Mouse (Mus musculus): ENCODE data around the gene Cdhr5. TPM values are rescaled to one million over a fixed set of nuclear protein-coding genes. Genes with fewer than 3 reads are reported as not detected.

Cdhr5 gene
- total RNA-seq (2021): not detected
- long read RNA-seq, experiment 1: 0 reads
- long read RNA-seq, experiment 2: 0 reads

DNA sequence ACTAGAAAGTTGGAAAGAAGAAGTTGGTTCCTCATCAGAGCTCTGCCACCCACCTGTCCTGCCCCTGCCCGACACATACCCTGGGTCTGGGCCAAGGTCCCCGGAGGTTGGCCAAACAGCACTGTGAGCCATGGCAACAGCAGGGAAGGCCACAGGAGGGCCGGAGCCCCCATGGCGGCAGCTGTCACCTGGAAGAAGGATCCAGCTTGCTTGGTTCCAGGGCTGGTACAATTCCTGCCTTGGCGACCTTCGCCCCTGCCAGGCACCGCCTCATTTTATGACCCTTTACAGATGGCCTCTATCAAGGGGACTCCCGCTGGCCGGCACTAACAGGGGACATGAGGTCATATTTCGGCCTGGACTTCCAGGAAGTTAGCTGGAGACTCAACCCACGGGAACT, at the start of gene Cdhr5:
Gene Cdhr5, minus strand, starts transcription at position 241 of the 400 bp plus-strand sequence.
- H3K27ac ChIP-seq: no peak within 1 kb of the TSS
- intact Hi-C loops (cut with DNase I): no loop called here
- no peak for TF ChIP-seq CTCF (IDR thresholded peaks at IDR 0.05)
- DNase-seq (ENCODE audit: extremely low spot score in 1 of 2, low spot score in 2 of 2): no peak
- no peak within 1 kb of the TSS for H3K4me3 ChIP-seq

DNA sequence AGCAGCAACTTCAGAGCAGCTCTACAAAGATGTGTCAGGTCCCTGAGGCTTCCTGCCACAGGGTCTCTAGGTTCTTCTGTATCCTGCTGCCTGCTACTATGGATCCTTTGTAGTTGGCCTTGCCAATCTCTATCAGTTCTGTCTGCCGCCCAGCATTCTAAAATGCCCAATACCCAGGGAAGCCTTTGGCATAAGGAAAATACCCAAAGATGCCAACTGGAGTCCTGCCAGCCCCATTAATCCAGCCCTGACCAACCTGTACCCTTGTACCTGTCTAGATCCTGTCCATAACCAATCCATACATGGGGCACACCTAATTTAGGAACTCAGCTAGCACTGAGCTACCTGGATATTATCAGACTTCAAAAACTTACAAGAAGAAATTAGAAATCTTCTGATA, 48.1 kb upstream of the Cdhr5 start:
- intact Hi-C loops (cut with DNase I): loop anchor here (5.0 kb wide), 1 partner anchor 68 kb away; the partner anchor contains the start of gene Taldo1
- no peak overlapping the region for H3K4me3 ChIP-seq
- DNase-seq (ENCODE audit: extremely low spot score in 1 of 2, low spot score in 2 of 2): no peak
- H3K27ac ChIP-seq: no peak overlapping the region
- no peak for TF ChIP-seq CTCF (IDR thresholded peaks at IDR 0.05)

- H3K4me3 ChIP-seq: no peak overlapping the region
- intact Hi-C loops (cut with DNase I): loop anchor here (5.0 kb wide), 1 partner anchor 72 kb away; no protein-coding TSS in a partner anchor
- TF ChIP-seq CTCF (IDR thresholded peaks at IDR 0.05): no peak
- DNase-seq (ENCODE audit: extremely low spot score in 1 of 2, low spot score in 2 of 2): no peak
- H3K27ac ChIP-seq: no peak overlapping the region
Measured at GRCm38 (mm10) chr7:141319446-141319845, 42.9 kb upstream of the Cdhr5 start.

- no peak for TF ChIP-seq CTCF (IDR thresholded peaks at IDR 0.05)
- no peak overlapping the region for H3K27ac ChIP-seq
- no peak overlapping the region for H3K4me3 ChIP-seq
- intact Hi-C loops (cut with DNase I): loop anchor here (5.0 kb wide), 1 partner anchor 70 kb away; no protein-coding TSS in a partner anchor
- DNase-seq (ENCODE audit: extremely low spot score in 1 of 2, low spot score in 2 of 2): no peak
Measured at GRCm38 (mm10) chr7:141317619-141318132, 41.1 kb upstream of the Cdhr5 start.

DNA sequence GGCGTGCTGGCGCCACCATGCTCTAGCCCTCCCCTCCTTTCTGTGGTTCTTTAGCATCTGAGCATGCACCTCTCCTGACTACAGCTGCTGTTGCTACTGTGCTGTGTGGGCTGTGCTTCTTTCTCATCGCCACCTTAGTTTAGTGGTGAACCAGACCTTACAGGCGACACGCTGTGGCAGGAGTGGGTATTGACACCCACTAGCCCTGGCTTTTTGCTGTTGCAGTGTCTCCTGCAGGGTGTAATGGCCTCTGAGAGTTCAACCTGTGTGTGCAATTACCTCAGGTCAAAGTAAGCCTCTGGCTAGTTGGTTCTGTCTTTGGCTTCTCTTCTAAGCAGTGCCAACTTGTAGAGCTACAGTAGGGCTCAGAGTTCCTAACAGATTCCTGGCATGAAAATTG, 39.4 kb upstream of the Cdhr5 start:
- Histone ChIP-seq H3K4me3 (no peak overlapping the region), H3K27ac (no peak overlapping the region)
- TF ChIP-seq CTCF (IDR thresholded peaks at IDR 0.05): peak; percentile 61
- intact Hi-C loops (cut with DNase I): loop anchor here (5.0 kb wide), 1 partner anchor 69 kb away; no protein-coding TSS in a partner anchor
- DNase-seq (ENCODE audit: extremely low spot score in 1 of 2, low spot score in 2 of 2): peak; percentile 43 to 49

DNA sequence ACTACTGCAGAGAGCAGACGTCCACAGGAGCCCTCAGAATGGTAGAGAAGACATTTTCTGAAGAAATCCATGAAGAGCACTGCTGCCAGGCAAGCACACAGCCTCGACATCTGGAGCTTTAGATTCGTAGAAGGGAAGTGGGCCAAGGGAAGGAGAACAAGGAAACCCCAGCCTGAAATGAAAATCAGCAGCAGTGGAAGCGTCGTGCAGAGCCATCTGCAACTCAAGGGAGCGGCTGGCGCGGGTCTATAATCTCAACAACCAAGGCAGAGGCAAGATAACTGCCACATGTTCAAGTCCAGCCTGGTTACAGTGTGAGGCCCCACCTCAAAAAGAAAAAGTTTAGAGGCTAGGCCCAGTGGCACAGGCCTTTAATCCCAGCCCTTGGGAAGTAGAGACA, 38.5 kb upstream of the Cdhr5 start:
- no peak for TF ChIP-seq CTCF (IDR thresholded peaks at IDR 0.05)
- DNase-seq (ENCODE audit: extremely low spot score in 1 of 2, low spot score in 2 of 2): no peak
- Histone ChIP-seq H3K4me3 (no peak overlapping the region), H3K27ac (no peak overlapping the region)
- intact Hi-C loops (cut with DNase I): loop anchor here (5.0 kb wide), 1 partner anchor 68 kb away; no protein-coding TSS in a partner anchor

DNA sequence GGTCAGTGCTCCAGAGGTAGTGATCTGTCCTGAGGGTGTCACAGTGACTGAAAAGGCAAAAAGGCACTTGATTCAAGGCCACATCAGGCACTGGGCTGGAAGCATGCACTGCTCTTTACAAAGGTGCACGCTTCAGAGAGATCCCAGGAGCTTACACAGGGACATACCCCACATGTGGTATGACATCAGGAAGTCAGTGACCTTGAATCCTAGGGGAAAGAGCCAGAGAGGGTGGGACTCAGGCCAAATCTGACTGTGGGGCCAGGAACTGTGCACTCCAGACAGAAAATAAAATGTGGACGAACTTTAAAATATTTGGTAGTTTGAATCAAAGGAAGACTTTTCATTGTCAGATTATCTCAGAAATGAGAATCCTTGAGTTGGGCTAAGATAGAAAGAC, 37.8 kb upstream of the Cdhr5 start:
- intact Hi-C loops (cut with DNase I): no loop called here

GRCm38 (mm10) chr7:141304537-141304936, 28.0 kb upstream of the Cdhr5 start:
- DNase-seq (ENCODE audit: extremely low spot score in 1 of 2, low spot score in 2 of 2): no peak
- no peak for TF ChIP-seq CTCF (IDR thresholded peaks at IDR 0.05)
- intact Hi-C loops (cut with DNase I): no loop called here

More for the DNA sequence above, 37.8 kb upstream of the Cdhr5 start:
- DNase-seq (ENCODE audit: extremely low spot score in 1 of 2, low spot score in 2 of 2): no peak
- H3K4me3 ChIP-seq: no peak overlapping the region
- no peak overlapping the region for H3K27ac ChIP-seq
- TF ChIP-seq CTCF (IDR thresholded peaks at IDR 0.05): no peak

DNA sequence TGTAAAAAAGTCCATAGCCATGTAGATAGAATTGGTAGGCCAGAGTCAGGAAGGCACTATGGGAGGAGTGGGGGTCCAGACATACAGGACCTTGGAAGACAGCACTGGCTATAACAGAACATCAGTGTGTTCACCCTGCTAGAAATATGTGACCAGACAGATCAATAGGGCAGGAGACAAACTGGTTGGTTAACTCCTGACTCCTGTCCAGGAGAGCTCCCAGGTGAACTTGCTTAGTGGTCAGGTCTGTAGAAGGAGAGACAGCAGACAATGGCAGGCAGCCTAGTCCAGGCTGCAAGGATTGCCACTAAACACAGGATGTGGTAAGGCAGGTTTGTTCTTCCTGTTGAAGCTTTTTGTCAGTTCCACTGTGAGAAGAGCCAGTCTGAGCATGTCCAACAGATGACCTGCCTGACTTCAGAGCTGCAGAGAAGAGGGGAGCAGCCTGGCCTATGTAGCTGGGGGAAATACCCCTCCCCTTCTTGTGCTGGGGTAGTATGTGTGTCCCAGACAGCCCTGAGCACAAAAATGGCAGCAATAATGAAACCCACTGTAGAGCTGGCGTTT, 26.2 kb upstream of the Cdhr5 start:
- TF ChIP-seq CTCF (IDR thresholded peaks at IDR 0.05): no peak
- H3K4me3 ChIP-seq: no peak overlapping the region
- intact Hi-C loops (cut with DNase I): no loop called here
- no peak for DNase-seq (ENCODE audit: extremely low spot score in 1 of 2, low spot score in 2 of 2)
- no peak overlapping the region for H3K27ac ChIP-seq

More at GRCm38 (mm10) chr7:141304537-141304936, 28.0 kb upstream of the Cdhr5 start:
- H3K27ac ChIP-seq: no peak overlapping the region
- H3K4me3 ChIP-seq: no peak overlapping the region

DNA sequence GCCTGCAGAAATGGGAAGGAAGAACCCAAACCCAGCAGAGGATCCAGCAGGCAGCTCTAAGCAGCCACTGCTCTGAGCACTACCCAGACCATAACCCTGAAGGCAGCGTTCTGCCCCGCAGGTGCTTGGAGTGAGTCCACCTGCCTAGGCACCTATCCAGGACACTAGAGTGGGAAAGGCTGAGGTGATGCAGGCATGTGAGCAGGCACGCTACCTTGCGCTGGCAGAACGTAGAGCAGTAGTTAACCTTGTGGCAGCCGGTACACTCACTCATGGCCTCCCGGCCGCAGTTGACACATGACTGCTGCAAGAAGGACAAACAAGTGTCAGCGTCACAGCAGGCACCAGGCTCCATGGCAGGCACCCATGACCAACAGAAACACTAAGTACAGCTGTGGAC, 24.8 kb upstream of the Cdhr5 start:
- TF ChIP-seq CTCF (IDR thresholded peaks at IDR 0.05): no peak
- no peak overlapping the region for H3K4me3 ChIP-seq
- DNase-seq (ENCODE audit: extremely low spot score in 1 of 2, low spot score in 2 of 2): no peak
- intact Hi-C loops (cut with DNase I): no loop called here
- no peak overlapping the region for H3K27ac ChIP-seq

DNA sequence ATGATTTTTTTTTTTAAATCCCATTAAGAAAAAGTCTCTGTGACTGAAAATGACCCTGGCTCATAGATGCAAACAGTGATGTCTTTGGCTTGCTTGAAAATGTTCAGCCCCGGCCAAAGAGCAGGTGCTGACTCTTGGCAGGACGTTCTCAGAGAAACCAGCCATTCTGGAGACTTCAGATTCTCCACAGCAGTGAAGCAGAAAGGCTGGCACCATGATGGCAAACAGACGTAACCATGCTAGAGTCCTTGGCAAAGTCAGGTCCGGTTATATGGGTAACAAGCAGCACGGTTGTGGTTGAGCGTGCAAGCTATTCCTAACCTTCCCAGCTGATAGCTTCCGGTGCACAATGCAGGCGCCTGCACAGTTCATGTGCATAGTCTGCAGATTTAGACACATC, 22.6 kb upstream of the Cdhr5 start:
- intact Hi-C loops (cut with DNase I): no loop called here
- no peak for DNase-seq (ENCODE audit: extremely low spot score in 1 of 2, low spot score in 2 of 2)
- TF ChIP-seq CTCF (IDR thresholded peaks at IDR 0.05): no peak

GRCm38 (mm10) chr7:141297926-141298650, 21.5 kb upstream of the Cdhr5 start:
- no peak for TF ChIP-seq CTCF (IDR thresholded peaks at IDR 0.05)
- intact Hi-C loops (cut with DNase I): no loop called here
- no peak overlapping the region for H3K4me3 ChIP-seq

More for the DNA sequence above, 22.6 kb upstream of the Cdhr5 start:
- H3K4me3 ChIP-seq: no peak overlapping the region
- no peak overlapping the region for H3K27ac ChIP-seq

More at GRCm38 (mm10) chr7:141297926-141298650, 21.5 kb upstream of the Cdhr5 start:
- no peak for DNase-seq (ENCODE audit: extremely low spot score in 1 of 2, low spot score in 2 of 2)
- no peak overlapping the region for H3K27ac ChIP-seq

All from left cerebral cortex, adult 2 months (tissue).